Mouse (Mus musculus) CD4-positive, CD25-positive, alpha-beta regulatory T cell (primary cell): Measurements from ENCODE around the gene Prl8a1. TPM values are rescaled to one million over a fixed set of nuclear protein-coding genes. Genes with fewer than 3 reads are reported as not detected.

Experiments
- polyA plus RNA-seq: library from polyadenylated mRNA; unstranded; fragments of 100-300 nt; shearing (Covaris generic); gene quantifications from one replicate; pipeline ENCODE4 v1.2.1, GENCODE M21; 2017

Gene Prl8a1
- polyA plus RNA-seq = not detected

GRCm38 (mm10) chr13:27582071-27582470 lies at the start of gene Prl8a1:
Prl8a1 (minus strand) TSS chr13:27582171.

GRCm38 (mm10) chr13:27610482-27610881 lies 28.5 kb upstream of the Prl8a1 start, which contains the start of gene Prl7b1:
Prl7b1 (minus strand) TSS chr13:27610582.

GRCm38 (mm10) chr13:27564506-27564905 lies 17.5 kb downstream of the Prl8a1 start, which contains the start of gene Prl8a9:
Prl8a9 (minus strand) TSS chr13:27564606.

Other genes starting within 250 kb of the Prl8a1 start
- not detected for gene Prl8a2, start 236.5 kb downstream of the Prl8a1 start, polyA plus RNA-seq
- gene Prl2b1, start 191.3 kb downstream of the Prl8a1 start, polyA plus RNA-seq = not detected
- not detected for gene Prl8a6, start 143.5 kb downstream of the Prl8a1 start, polyA plus RNA-seq
- not detected for gene Prl8a8, start 69.0 kb downstream of the Prl8a1 start, polyA plus RNA-seq
- not detected for gene Prl8a9, start 17.6 kb downstream of the Prl8a1 start, polyA plus RNA-seq
- not detected for gene Prl7b1, start 28.4 kb upstream of the Prl8a1 start, polyA plus RNA-seq
- not detected for gene Prl7a1, start 60.3 kb upstream of the Prl8a1 start, polyA plus RNA-seq
- 0.14 TPM for gene Prl7a2, start 85.9 kb upstream of the Prl8a1 start, polyA plus RNA-seq
- not detected for gene Prl7d1, start 134.6 kb upstream of the Prl8a1 start, polyA plus RNA-seq
- gene Prl7c1, start 198.6 kb upstream of the Prl8a1 start, polyA plus RNA-seq = not detected
- not detected for gene Prl2a1, start 219.5 kb upstream of the Prl8a1 start, polyA plus RNA-seq